Mouse (Mus musculus): ENCODE measurements around the gene H2al3. TPM values are rescaled to one million over a fixed set of nuclear protein-coding genes. Genes with fewer than 3 reads are reported as not detected.

Gene H2al3
- polyA plus RNA-seq (2011; ENCODE audit: insufficient read depth, insufficient read length, low read depth, missing spikeins), result not detected in 2 replicates

GRCm38 (mm10) chrX:9849403-9849802 lies at the start of gene H2al3:
H2al3 (plus strand) TSS chrX:9849703.
- no peak within 1 kb of the TSS for H3K9ac ChIP-seq (ENCODE audit: low read depth, poor library complexity, severe bottlenecking)
- TF ChIP-seq CTCF (IDR thresholded peaks at IDR 0.05; ENCODE audit: low read depth, low read length), result no peak
- TF ChIP-seq POLR2A (IDR thresholded peaks at IDR 0.05; ENCODE audit: insufficient read depth, low read length), result no peak
- H3K4me1 ChIP-seq (ENCODE audit: control insufficient read depth, insufficient read depth, low read length), result no peaks in the 10 kb centered on the region
- no peaks in the 10 kb centered on the region for H3K9me3 ChIP-seq (replicated peaks; ENCODE audit: control insufficient read depth, insufficient read depth, low read length, poor library complexity, severe bottlenecking)
- no peaks in the 10 kb centered on the region for H3K27me3 ChIP-seq (ENCODE audit: control insufficient read depth, insufficient read depth, low read length, poor library complexity, severe bottlenecking)
- H3K27ac ChIP-seq (ENCODE audit: insufficient read depth, low read length), result no peak within 1 kb of the TSS
- no peaks in the 10 kb centered on the region for H3K36me3 ChIP-seq (ENCODE audit: control insufficient read depth, insufficient read depth, low read length, poor library complexity, severe bottlenecking)
- H3K4me3 ChIP-seq (ENCODE audit: low read depth, low read length), result no peak within 1 kb of the TSS

- no peak for TF ChIP-seq POLR2A (IDR thresholded peaks at IDR 0.05; ENCODE audit: insufficient read depth, low read length)
- Histone ChIP-seq H3K4me1 (ENCODE audit: control insufficient read depth, insufficient read depth, low read length) (no peaks in the 10 kb centered on the region), H3K27ac (ENCODE audit: insufficient read depth, low read length) (no peak overlapping the region), H3K27me3 (ENCODE audit: control insufficient read depth, insufficient read depth, low read length, poor library complexity, severe bottlenecking) (no peaks in the 10 kb centered on the region), H3K36me3 (ENCODE audit: control insufficient read depth, insufficient read depth, low read length, poor library complexity, severe bottlenecking) (no peaks in the 10 kb centered on the region), H3K4me3 (ENCODE audit: low read depth, low read length) (no peak overlapping the region), H3K9ac (ENCODE audit: low read depth, poor library complexity, severe bottlenecking) (no peak overlapping the region), H3K9me3 (replicated peaks; ENCODE audit: control insufficient read depth, insufficient read depth, low read length, poor library complexity, severe bottlenecking) (no peaks in the 10 kb centered on the region)
Measured at GRCm38 (mm10) chrX:9810101-9810500, 39.4 kb upstream of the H2al3 start.

- Histone ChIP-seq H3K4me3 (ENCODE audit: low read depth, low read length) (no peak overlapping the region), H3K9ac (ENCODE audit: low read depth, poor library complexity, severe bottlenecking) (no peak overlapping the region), H3K27me3 (ENCODE audit: control insufficient read depth, insufficient read depth, low read length, poor library complexity, severe bottlenecking) (no peaks in the 10 kb centered on the region), H3K9me3 (replicated peaks; ENCODE audit: control insufficient read depth, insufficient read depth, low read length, poor library complexity, severe bottlenecking) (no peaks in the 10 kb centered on the region), H3K36me3 (ENCODE audit: control insufficient read depth, insufficient read depth, low read length, poor library complexity, severe bottlenecking) (no peaks in the 10 kb centered on the region), H3K27ac (ENCODE audit: insufficient read depth, low read length) (no peak overlapping the region), H3K4me1 (ENCODE audit: control insufficient read depth, insufficient read depth, low read length) (no peaks in the 10 kb centered on the region)
- TF ChIP-seq POLR2A (IDR thresholded peaks at IDR 0.05; ENCODE audit: insufficient read depth, low read length) (no peak), CTCF (IDR thresholded peaks at IDR 0.05; ENCODE audit: low read depth, low read length) (no peak), EP300 (IDR thresholded peaks at IDR 0.05; ENCODE audit: insufficient read depth, low read depth, low read length) (no peak)
Measured at GRCm38 (mm10) chrX:9812469-9812868, 37.0 kb upstream of the H2al3 start.

GRCm38 (mm10) chrX:9834779-9835178 lies 14.7 kb upstream of the H2al3 start:
- Histone ChIP-seq H3K9ac (ENCODE audit: low read depth, poor library complexity, severe bottlenecking) (no peak overlapping the region), H3K4me1 (ENCODE audit: control insufficient read depth, insufficient read depth, low read length) (no peaks in the 10 kb centered on the region), H3K27ac (ENCODE audit: insufficient read depth, low read length) (no peak overlapping the region), H3K9me3 (replicated peaks; ENCODE audit: control insufficient read depth, insufficient read depth, low read length, poor library complexity, severe bottlenecking) (no peaks in the 10 kb centered on the region), H3K36me3 (ENCODE audit: control insufficient read depth, insufficient read depth, low read length, poor library complexity, severe bottlenecking) (no peaks in the 10 kb centered on the region), H3K27me3 (ENCODE audit: control insufficient read depth, insufficient read depth, low read length, poor library complexity, severe bottlenecking) (no peaks in the 10 kb centered on the region), H3K4me3 (ENCODE audit: low read depth, low read length) (no peak overlapping the region)
- TF ChIP-seq EP300 (IDR thresholded peaks at IDR 0.05; ENCODE audit: insufficient read depth, low read depth, low read length) (no peak), POLR2A (IDR thresholded peaks at IDR 0.05; ENCODE audit: insufficient read depth, low read length) (no peak)

- no peak within 1 kb of the TSS for H3K4me3 ChIP-seq (ENCODE audit: low read depth, low read length)
- H3K36me3 ChIP-seq (ENCODE audit: control insufficient read depth, insufficient read depth, low read length, poor library complexity, severe bottlenecking), result no peaks in the 10 kb centered on the region
- TF ChIP-seq EP300 (IDR thresholded peaks at IDR 0.05; ENCODE audit: insufficient read depth, low read depth, low read length) (no peak), CTCF (IDR thresholded peaks at IDR 0.05; ENCODE audit: low read depth, low read length) (no peak), POLR2A (IDR thresholded peaks at IDR 0.05; ENCODE audit: insufficient read depth, low read length) (no peak)
- H3K4me1 ChIP-seq (ENCODE audit: control insufficient read depth, insufficient read depth, low read length), result no peaks in the 10 kb centered on the region
- H3K27me3 ChIP-seq (ENCODE audit: control insufficient read depth, insufficient read depth, low read length, poor library complexity, severe bottlenecking), result no peaks in the 10 kb centered on the region
- H3K9ac ChIP-seq (ENCODE audit: low read depth, poor library complexity, severe bottlenecking), result no peak within 1 kb of the TSS
- no peak within 1 kb of the TSS for H3K27ac ChIP-seq (ENCODE audit: insufficient read depth, low read length)
- no peaks in the 10 kb centered on the region for H3K9me3 ChIP-seq (replicated peaks; ENCODE audit: control insufficient read depth, insufficient read depth, low read length, poor library complexity, severe bottlenecking)
Measured at GRCm38 (mm10) chrX:9846628-9847027, 2.9 kb upstream of the H2al3 start, which contains the start of gene Hypm. Hypm (plus strand) TSS chrX:9846928.

GRCm38 (mm10) chrX:9861859-9862258 lies 12.4 kb downstream of the H2al3 start:
- Histone ChIP-seq H3K4me3 (ENCODE audit: low read depth, low read length) (no peak overlapping the region), H3K9ac (ENCODE audit: low read depth, poor library complexity, severe bottlenecking) (no peak overlapping the region), H3K27me3 (ENCODE audit: control insufficient read depth, insufficient read depth, low read length, poor library complexity, severe bottlenecking) (no peaks in the 10 kb centered on the region), H3K9me3 (replicated peaks; ENCODE audit: control insufficient read depth, insufficient read depth, low read length, poor library complexity, severe bottlenecking) (no peaks in the 10 kb centered on the region), H3K36me3 (ENCODE audit: control insufficient read depth, insufficient read depth, low read length, poor library complexity, severe bottlenecking) (no peaks in the 10 kb centered on the region), H3K27ac (ENCODE audit: insufficient read depth, low read length) (no peak overlapping the region), H3K4me1 (ENCODE audit: control insufficient read depth, insufficient read depth, low read length) (no peaks in the 10 kb centered on the region)
- no peak for TF ChIP-seq POLR2A (IDR thresholded peaks at IDR 0.05; ENCODE audit: insufficient read depth, low read length)
- no peak for TF ChIP-seq CTCF (IDR thresholded peaks at IDR 0.05; ENCODE audit: low read depth, low read length)
- no peak for TF ChIP-seq EP300 (IDR thresholded peaks at IDR 0.05; ENCODE audit: insufficient read depth, low read depth, low read length)
